Mouse (Mus musculus) lung, embryonic 14.5 days (tissue): ENCODE measurements around the gene Adcyap1r1. TPM values are rescaled to one million over a fixed set of nuclear protein-coding genes. Genes with fewer than 3 reads are reported as not detected.

ENCODE experiments used
- ATAC-seq: fragments of 200-750 bp; cut with Nextera tagmentation; 2 replicates; pipeline ENCODE4 v1.8.0; 2017; ENCODE audit warnings: mild to moderate bottlenecking, moderate TSS enrichment, moderate library complexity; ENCODE audit not compliant: insufficient read depth
- DNase-seq: peaks from one replicate; pipeline ENCODE4 v3.0.0-alpha.2; 2015
- H3K27ac ChIP-seq: fragments of 300-500 bp; sonication (generic); 2 replicates; pipeline ENCODE4 v1.5.1; 2014; ENCODE audit warnings: low read depth, mild to moderate bottlenecking, moderate library complexity
- H3K27me3 ChIP-seq: fragments of 300-500 bp; sonication (generic); 2 replicates; pipeline ENCODE4 v1.6.1; 2014; ENCODE audit warnings: low read length, control low read depth; ENCODE audit not compliant: insufficient read depth
- H3K36me3 ChIP-seq: fragments of 300-500 bp; sonication (generic); 2 replicates; pipeline ENCODE4 v1.6.1; 2014; ENCODE audit warnings: control low read depth; ENCODE audit not compliant: insufficient read depth
- H3K4me1 ChIP-seq: fragments of 300-500 bp; sonication (generic); 2 replicates; pipeline ENCODE4 v1.6.1; 2014; ENCODE audit warnings: antibody characterized with exemption, control low read depth; ENCODE audit not compliant: insufficient read depth
- H3K4me2 ChIP-seq: fragments of 300-500 bp; sonication (generic); 2 replicates; pipeline ENCODE4 v1.6.1; 2014; ENCODE audit warnings: mild to moderate bottlenecking
- H3K4me3 ChIP-seq: fragments of 300-500 bp; sonication (generic); 2 replicates; pipeline ENCODE4 v1.5.1; 2014; ENCODE audit warnings: low read depth, low read length
- H3K9ac ChIP-seq: fragments of 300-500 bp; sonication (generic); 2 replicates; pipeline ENCODE4 v1.6.1; 2014
- H3K9me3 ChIP-seq: fragments of 300-500 bp; sonication (generic); 2 replicates; pipeline ENCODE4 v1.6.1; 2016; ENCODE audit warnings: low read depth, low read length, control low read depth
- CTCF ChIP-seq: IDR thresholded peaks from 2 replicates; pipeline ENCODE4 v1.5.1; 2016; ENCODE audit warnings: antibody characterized with exemption, low read depth
- WGBS: fragments of 180-500 bp; shearing (Covaris S2); extraction: QIAGEN DNeasy Blood & Tissue Kit; methylation state at CpG from one replicate; pipeline ENCODE4 v1.1.7; 2014; 5-methylcytosine and 5-hydroxymethylcytosine counted together
- polyA plus RNA-seq: library from polyadenylated mRNA; unstranded; fragments of >200 nt; fragmentation: Nextera tagmentation; extraction: Ambion mirVana; gene quantifications from 2 replicates; pipeline ENCODE4 v1.2.1, GENCODE M21; 2014

Gene Adcyap1r1
- polyA plus RNA-seq, 1 experiment from 2014 or later: 0.61 TPM

GRCm38 (mm10) chr6:55501061-55501460 is 49.3 kb downstream of the Adcyap1r1 start:
- Histone ChIP-seq H3K36me3 (no peaks in the 10 kb centered on the region), H3K4me3 (no peak overlapping the region), H3K27ac (no peak overlapping the region), H3K9ac (no peak overlapping the region), H3K4me2 (no peak overlapping the region), H3K4me1 (no peaks in the 10 kb centered on the region), H3K27me3 (no peaks in the 10 kb centered on the region), H3K9me3 (no peaks in the 10 kb centered on the region)
- 51% methylated on average over 6 of the region's 6 CpGs for WGBS
- DNase-seq (no peak), ATAC-seq (no peak)
- no peak for TF ChIP-seq CTCF

- no peak overlapping the region for H3K27ac ChIP-seq
- WGBS: 88% methylated on average over 7 of the region's 7 CpGs
- no peaks in the 10 kb centered on the region for H3K9me3 ChIP-seq
- H3K4me3 ChIP-seq: no peak overlapping the region
- no peaks in the 10 kb centered on the region for H3K36me3 ChIP-seq
- H3K27me3 ChIP-seq: no peaks in the 10 kb centered on the region
- H3K4me1 ChIP-seq: no peaks in the 10 kb centered on the region
- H3K4me2 ChIP-seq: no peak overlapping the region
- no peak overlapping the region for H3K9ac ChIP-seq
- TF ChIP-seq CTCF: no peak
- no peak for DNase-seq
- no peak for ATAC-seq
These were observed 50.5 kb downstream of the Adcyap1r1 start for GRCm38 (mm10) chr6:55502309-55502708.

- H3K27ac ChIP-seq: no peak overlapping the region
- 92% methylated on average over 2 of the region's 2 CpGs for WGBS
- no peaks in the 10 kb centered on the region for H3K36me3 ChIP-seq
- no peak overlapping the region for H3K4me2 ChIP-seq
- ATAC-seq: no peak
- H3K9me3 ChIP-seq: no peaks in the 10 kb centered on the region
- H3K4me3 ChIP-seq: no peak overlapping the region
- peak; percentile 88 for TF ChIP-seq CTCF
- no peak overlapping the region for H3K9ac ChIP-seq
- no peaks in the 10 kb centered on the region for H3K27me3 ChIP-seq
- DNase-seq: peak; percentile 81
- H3K4me1 ChIP-seq: no peaks in the 10 kb centered on the region
These were observed 53.2 kb downstream of the Adcyap1r1 start for GRCm38 (mm10) chr6:55504797-55505488.

GRCm38 (mm10) chr6:55506519-55506918 is 54.7 kb downstream of the Adcyap1r1 start:
- Histone ChIP-seq H3K27ac (no peak overlapping the region), H3K4me2 (no peak overlapping the region), H3K27me3 (no peaks in the 10 kb centered on the region), H3K9ac (no peak overlapping the region), H3K4me1 (no peaks in the 10 kb centered on the region), H3K9me3 (no peaks in the 10 kb centered on the region), H3K4me3 (no peak overlapping the region), H3K36me3 (no peaks in the 10 kb centered on the region)
- ATAC-seq: no peak
- WGBS: 75% methylated on average over 4 of the region's 4 CpGs
- DNase-seq: peak; percentile 48
- TF ChIP-seq CTCF: no peak

GRCm38 (mm10) chr6:55509130-55509870 is 57.5 kb downstream of the Adcyap1r1 start:
- H3K9me3 ChIP-seq: no peaks in the 10 kb centered on the region
- ATAC-seq: no peak
- H3K4me3 ChIP-seq: no peak overlapping the region
- H3K27me3 ChIP-seq: no peaks in the 10 kb centered on the region
- no peak overlapping the region for H3K4me2 ChIP-seq
- WGBS: 52% methylated on average over 6 of the region's 6 CpGs
- no peaks in the 10 kb centered on the region for H3K4me1 ChIP-seq
- no peak overlapping the region for H3K27ac ChIP-seq
- H3K9ac ChIP-seq: no peak overlapping the region
- DNase-seq: no peak
- no peak for TF ChIP-seq CTCF
- no peaks in the 10 kb centered on the region for H3K36me3 ChIP-seq

GRCm38 (mm10) chr6:55511212-55512065 is 59.7 kb downstream of the Adcyap1r1 start:
- no peaks in the 10 kb centered on the region for H3K4me1 ChIP-seq
- ATAC-seq (peak; percentile 91), DNase-seq (peak; percentile 94)
- no peak overlapping the region for H3K4me2 ChIP-seq
- WGBS: 9% methylated on average over 12 of the region's 12 CpGs
- no peaks in the 10 kb centered on the region for H3K9me3 ChIP-seq
- H3K27me3 ChIP-seq: no peaks in the 10 kb centered on the region
- no peak overlapping the region for H3K4me3 ChIP-seq
- H3K27ac ChIP-seq: no peak overlapping the region
- no peaks in the 10 kb centered on the region for H3K36me3 ChIP-seq
- peak; percentile 88 for TF ChIP-seq CTCF
- H3K9ac ChIP-seq: no peak overlapping the region
